Mouse (Mus musculus) megakaryocyte, embryonic 14.5 days (primary cell): ENCODE results near the gene Cntn1.

Experiments used
- FLI1 ChIP-seq: IDR thresholded peaks from 2 replicates; pipeline ENCODE4 v1.6.1; 2012; ENCODE audit warnings: low read length, inconsistent platforms, mixed read lengths
- GATA1 ChIP-seq: IDR thresholded peaks from 3 replicates; pipeline ENCODE4 v1.6.1; 2012; ENCODE audit warnings: mixed read lengths, low read length, inconsistent platforms, borderline replicate concordance

- TF ChIP-seq GATA1: no peak
- no peak for TF ChIP-seq FLI1
These were observed 115.3 kb downstream of the Cntn1 start for GRCm38 (mm10) chr15:92166266-92166665.
